Mouse (Mus musculus) cortical plate, adult 2 months (tissue): ENCODE data around the gene Dapk1.

Source experiments
- CTCF ChIP-seq: fragments of 200-500 bp; IDR thresholded peaks from 2 replicates; pipeline ENCODE4 v1.5.1; 2011; ENCODE audit warnings: mild to moderate bottlenecking, control low read depth, low read length; ENCODE audit not compliant: insufficient read depth; ENCODE audit errors: extremely low read depth
- POLR2A ChIP-seq: fragments of 200-500 bp; IDR thresholded peaks from 2 replicates; pipeline ENCODE4 v1.6.1; 2011; ENCODE audit warnings: mild to moderate bottlenecking, low read length, control low read depth; ENCODE audit not compliant: insufficient read depth; ENCODE audit errors: extremely low read depth

DNA sequence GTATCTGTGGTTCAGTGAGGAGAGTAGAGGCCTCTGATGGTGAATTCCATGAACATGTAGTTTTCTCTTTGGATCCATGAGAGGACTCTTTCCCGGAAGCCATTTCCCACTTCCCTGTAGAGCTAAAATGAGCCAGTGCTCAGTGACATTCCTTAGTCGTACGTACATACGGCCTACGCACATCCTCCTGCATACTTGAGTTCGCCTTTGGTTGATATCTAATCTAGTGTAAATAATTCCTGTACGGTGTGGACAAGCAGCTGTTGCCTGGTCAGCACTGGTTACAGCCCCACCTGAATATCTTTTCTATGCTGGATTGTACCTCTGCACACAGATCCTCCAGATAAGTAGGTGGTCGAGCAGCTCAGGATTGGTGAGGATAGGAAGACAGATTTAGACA is 70.5 kb downstream of the Dapk1 start:
- TF ChIP-seq CTCF (no peak), POLR2A (no peak)
